Mouse (Mus musculus) small intestine, adult 2 months (tissue): Measurements from ENCODE around the gene Nqo2. TPM values are rescaled to one million over a fixed set of nuclear protein-coding genes. Genes with fewer than 3 reads are reported as not detected.
A peak's percentile ranks its signal among the peaks of the same experiment; 100 is the strongest.

Experiments
- H3K27ac ChIP-seq: fragments of 200-500 bp; 2 replicates; pipeline ENCODE4 v1.5.1; 2012; ENCODE audit warnings: low read depth, low read length, control low read depth, inconsistent platforms; ENCODE audit not compliant: insufficient read depth
- H3K27me3 ChIP-seq: fragments of 200-500 bp; 2 replicates; pipeline ENCODE4 v1.6.1; 2012; ENCODE audit warnings: mild to moderate bottlenecking, moderate library complexity, low read length, inconsistent platforms; ENCODE audit not compliant: control insufficient read depth, insufficient read depth
- H3K36me3 ChIP-seq: fragments of 200-500 bp; 2 replicates; pipeline ENCODE4 v1.6.1; 2012; ENCODE audit warnings: mild to moderate bottlenecking, low read length, control low read depth, inconsistent platforms; ENCODE audit not compliant: control insufficient read depth, insufficient read depth
- H3K4me1 ChIP-seq: fragments of 200-500 bp; 2 replicates; pipeline ENCODE4 v1.6.1; 2012; ENCODE audit warnings: low read length, inconsistent platforms, mixed read lengths; ENCODE audit not compliant: control insufficient read depth, insufficient read depth, insufficient read length
- H3K4me3 ChIP-seq: fragments of 200-500 bp; 2 replicates; pipeline ENCODE4 v1.5.1; 2012; ENCODE audit warnings: low read depth, mild to moderate bottlenecking, control low read depth, inconsistent platforms, low read length, moderate library complexity
- CTCF ChIP-seq: fragments of 200-500 bp; IDR thresholded peaks from 2 replicates; pipeline ENCODE4 v1.5.1; 2012; ENCODE audit warnings: low read depth, mild to moderate bottlenecking, control low read depth, inconsistent platforms, low read length, moderate library complexity, mixed read lengths; ENCODE audit not compliant: insufficient replicate concordance, insufficient read length; ENCODE audit errors: extremely low read depth
- POLR2A ChIP-seq: fragments of 200-500 bp; IDR thresholded peaks from 2 replicates; pipeline ENCODE4 v1.6.1; 2012; ENCODE audit warnings: low read depth, mild to moderate bottlenecking, control low read depth, inconsistent platforms, low read length, moderate library complexity
- WGBS: fragments of 180-500 bp; shearing (Covaris S2); methylation state at CpG from one replicate; pipeline ENCODE4 v1.1.7; 2018; 5-methylcytosine and 5-hydroxymethylcytosine counted together
- polyA plus RNA-seq: library from polyadenylated mRNA; depleted of rRNA; stranded (reverse); fragments of >200 nt; gene quantifications from 2 replicates; pipeline ENCODE4 v1.2.3, GENCODE M21; 2012; rRNA removed

The Nqo2 gene
- 2.4 and 3.3 TPM in 2 replicates for polyA plus RNA-seq

GRCm38 (mm10) chr13:33964206-33965046 is at the start of gene Nqo2:
TSS of gene Nqo2 (plus strand) at chr13:33964687.
- Histone ChIP-seq H3K4me3 (peak within 1 kb of the TSS; percentile 91), H3K27ac (peak within 1 kb of the TSS; percentile 94), H3K27me3 (no peaks in the 10 kb centered on the region), H3K36me3 (no peaks in the 10 kb centered on the region; the same call in 1 of the 2 replicates), H3K4me1 (0 out of 2 replicates have a peak, but pooled peaks cover 4% of the 10 kb centered on the region)
- peak; percentile 53; the same call in 1 of the 2 replicates for TF ChIP-seq CTCF
- TF ChIP-seq POLR2A: peak; percentile 76; the same call in 1 of the 2 replicates
- 1% methylated on average over 22 of the region's 22 CpGs for WGBS

GRCm38 (mm10) chr13:33921041-33921440 is 43.4 kb upstream of the Nqo2 start:
- H3K4me1 ChIP-seq: peaks cover 2% of the 10 kb centered on the region; the same call in 1 of the 2 replicates
- WGBS: 93% methylated on average over 6 of the region's 6 CpGs
- peak overlapping the region; percentile 18; the same call in 1 of the 2 replicates for H3K27ac ChIP-seq
- H3K36me3 ChIP-seq: peaks cover 73% of the 10 kb centered on the region
- H3K4me3 ChIP-seq: no peak overlapping the region
- no peaks in the 10 kb centered on the region for H3K27me3 ChIP-seq
- TF ChIP-seq CTCF: no peak
- no peak for TF ChIP-seq POLR2A

GRCm38 (mm10) chr13:33921699-33922098 is 42.8 kb upstream of the Nqo2 start:
- 42% methylated on average over 5 of the region's 5 CpGs for WGBS
- Histone ChIP-seq H3K36me3 (peaks cover 76% of the 10 kb centered on the region), H3K27ac (peak overlapping the region; percentile 39; the same call in 1 of the 2 replicates), H3K4me3 (no peak overlapping the region), H3K27me3 (no peaks in the 10 kb centered on the region), H3K4me1 (peaks cover 2% of the 10 kb centered on the region; the same call in 1 of the 2 replicates)
- TF ChIP-seq CTCF (no peak), POLR2A (no peak)

- Histone ChIP-seq H3K4me3 (no peak overlapping the region), H3K36me3 (peaks cover 43% of the 10 kb centered on the region), H3K27me3 (no peaks in the 10 kb centered on the region), H3K4me1 (peaks cover 16% of the 10 kb centered on the region; the same call in 1 of the 2 replicates), H3K27ac (no peak overlapping the region)
- TF ChIP-seq POLR2A (no peak), CTCF (no peak)
- WGBS: 76% methylated on average over 2 of the region's 2 CpGs
These were observed 34.2 kb upstream of the Nqo2 start for GRCm38 (mm10) chr13:33930281-33930680.

- no peak for TF ChIP-seq CTCF
- TF ChIP-seq POLR2A: no peak
- Histone ChIP-seq H3K36me3 (peaks cover 38% of the 10 kb centered on the region), H3K4me3 (no peak overlapping the region), H3K27ac (no peak overlapping the region), H3K27me3 (no peaks in the 10 kb centered on the region), H3K4me1 (peaks cover 16% of the 10 kb centered on the region)
- WGBS: 84% methylated on average over 3 of the region's 3 CpGs
These were observed 33.6 kb upstream of the Nqo2 start for GRCm38 (mm10) chr13:33930912-33931311.

- Histone ChIP-seq H3K36me3 (peaks cover 20% of the 10 kb centered on the region), H3K27me3 (no peaks in the 10 kb centered on the region), H3K4me1 (peaks cover 22% of the 10 kb centered on the region), H3K4me3 (no peak overlapping the region; the same call in 1 of the 2 replicates), H3K27ac (peak overlapping the region; percentile 99)
- no peak for TF ChIP-seq POLR2A
- TF ChIP-seq CTCF: no peak
- WGBS: 23% methylated on average over 6 of the region's 6 CpGs
These were observed 29.7 kb upstream of the Nqo2 start for GRCm38 (mm10) chr13:33934743-33935142.
